Mouse (Mus musculus) mature B cell (primary cell): ENCODE results near the gene Gch1.

Source experiments
- in situ Hi-C: fragments of 300-500 bp; cut with MboI; formaldehyde crosslinking; loops from 2 replicates; pipeline ENCODE4 v1.14.3; 2019

The Gch1 gene

DNA sequence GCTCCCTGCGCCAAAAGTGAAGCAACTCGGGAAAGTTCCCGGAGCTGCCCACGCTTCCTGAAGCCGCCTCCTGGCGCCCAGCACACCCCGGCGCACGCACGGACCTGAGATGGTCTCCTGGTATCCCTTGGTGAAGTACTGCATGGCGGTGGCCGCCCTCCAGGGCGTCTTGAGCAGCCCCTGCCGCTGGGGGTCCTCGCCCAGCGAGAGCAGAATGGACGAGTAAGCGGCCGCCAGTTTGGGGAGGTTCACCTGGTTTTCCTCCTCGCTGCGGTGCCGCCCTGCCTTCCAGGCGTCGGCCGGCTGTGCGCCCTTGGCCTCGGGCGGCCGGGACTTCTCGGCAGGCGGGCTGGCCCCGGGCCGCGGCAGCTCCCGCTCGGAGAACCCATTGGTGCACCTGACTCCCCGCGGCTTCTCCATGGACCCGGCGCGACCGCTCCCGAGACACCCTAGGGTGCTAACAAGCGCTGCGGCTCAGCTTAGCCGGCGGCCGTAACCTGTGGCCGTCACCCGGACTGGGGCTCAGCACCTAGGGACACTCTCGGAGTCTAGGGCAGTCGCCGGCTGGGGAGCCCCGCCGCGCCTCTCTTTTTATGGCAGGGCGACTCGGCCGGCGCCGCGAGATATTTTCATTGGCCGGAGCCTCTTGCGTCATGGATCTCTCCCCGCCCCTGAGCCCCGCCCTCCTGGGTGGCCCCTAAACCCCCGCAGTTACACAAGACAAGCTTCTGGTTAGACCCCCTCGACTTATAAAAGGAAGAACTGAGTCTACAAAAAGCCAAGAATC, at the start of gene Gch1:
TSS of gene Gch1 (minus strand) at position 566 of the 787 bp plus-strand sequence.
- in situ Hi-C loops: no loop called here

DNA sequence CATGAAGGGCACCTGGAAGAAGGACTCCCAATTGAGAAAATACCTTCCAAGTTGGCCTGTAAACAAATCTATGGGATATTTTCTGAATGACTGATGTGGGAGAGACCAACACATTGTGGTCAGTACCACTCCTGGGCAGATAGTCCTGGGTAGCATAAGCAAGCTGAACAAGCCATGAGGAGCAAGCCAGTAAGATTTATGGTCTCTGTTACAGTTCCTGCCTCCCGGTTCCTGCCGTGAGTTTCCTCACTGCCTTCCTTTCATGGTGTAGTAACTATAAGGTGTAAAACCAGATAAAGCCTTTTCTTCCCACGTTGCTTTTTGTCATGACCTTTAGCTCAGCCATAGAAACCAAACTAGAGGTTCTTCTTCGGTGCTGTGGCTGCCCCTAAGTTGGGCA, 48.1 kb upstream of the Gch1 start:
- in situ Hi-C loops: no loop called here

DNA sequence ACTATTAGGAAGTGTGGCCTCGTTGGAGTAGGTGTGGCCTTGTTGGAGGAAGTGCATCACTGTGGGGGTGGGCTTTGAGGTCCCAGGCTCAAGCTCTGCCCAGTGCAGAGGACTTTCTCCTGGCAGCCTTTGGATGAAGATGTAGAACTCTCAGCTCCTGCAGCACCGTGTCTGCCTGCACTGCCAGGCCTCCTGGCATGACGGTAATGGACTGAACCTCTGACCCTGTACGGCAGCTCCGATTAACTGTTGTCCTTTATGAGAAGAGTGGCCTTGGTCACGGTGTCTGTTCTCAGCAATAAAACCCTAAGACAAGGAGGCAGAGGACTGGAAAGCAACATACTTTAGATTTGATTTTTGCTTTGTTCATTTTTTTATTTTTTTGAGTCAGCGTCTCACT, 47.3 kb upstream of the Gch1 start:
- in situ Hi-C loops: no loop called here

DNA sequence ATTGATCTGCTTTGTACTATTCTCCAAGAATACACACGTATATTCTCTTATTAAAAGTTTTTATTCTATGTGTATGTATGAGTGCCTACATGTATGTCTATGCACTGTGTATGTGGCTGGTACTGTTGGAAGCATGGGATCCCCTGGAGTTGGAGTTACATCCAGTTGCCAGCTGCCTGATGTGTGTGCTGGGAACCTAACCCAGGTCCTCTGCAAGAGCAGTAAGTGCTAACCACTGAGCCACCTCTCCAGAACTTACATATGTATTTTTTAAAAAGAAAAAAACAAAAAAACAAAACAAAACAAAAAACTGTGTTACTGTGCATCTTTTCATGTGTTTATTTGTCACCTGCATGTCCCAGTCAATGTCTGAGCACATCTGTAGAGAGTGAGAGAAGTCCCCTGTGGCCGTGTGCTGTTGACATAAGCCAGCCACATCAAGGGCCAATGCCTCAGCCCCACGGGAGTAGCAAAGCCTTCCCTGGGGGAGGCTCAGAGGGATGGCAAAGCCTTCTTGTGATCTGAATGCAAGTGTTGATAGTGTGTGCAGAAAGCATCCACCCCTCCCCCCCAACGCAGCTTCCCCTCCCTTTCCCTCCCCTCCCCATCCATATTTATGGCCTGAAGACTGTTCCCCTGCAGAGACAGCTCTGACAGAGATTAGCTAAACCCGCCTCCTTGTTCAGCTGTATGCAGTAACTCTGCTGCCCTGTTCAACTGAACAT, 45.5 kb upstream of the Gch1 start:
- in situ Hi-C loops: no loop called here

DNA sequence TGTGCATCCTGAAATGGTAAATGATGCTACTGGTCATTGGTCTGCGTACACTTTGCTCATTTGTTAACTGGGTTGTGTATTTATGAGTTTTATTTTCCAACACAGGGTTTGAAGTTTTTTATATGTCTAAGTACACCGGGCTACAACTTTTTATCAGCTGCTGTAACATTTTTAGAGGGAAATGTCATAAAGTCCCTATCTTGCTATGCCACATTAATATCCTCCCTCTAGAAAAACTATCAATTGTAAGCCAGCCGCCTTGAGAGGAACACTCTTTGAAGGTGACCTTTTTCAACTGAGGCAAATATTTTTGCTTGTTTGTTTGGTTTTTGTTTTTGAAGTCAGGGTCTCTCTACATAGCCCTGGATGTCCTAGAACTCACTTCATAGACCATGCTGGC, 44.8 kb upstream of the Gch1 start:
- in situ Hi-C loops: no loop called here

DNA sequence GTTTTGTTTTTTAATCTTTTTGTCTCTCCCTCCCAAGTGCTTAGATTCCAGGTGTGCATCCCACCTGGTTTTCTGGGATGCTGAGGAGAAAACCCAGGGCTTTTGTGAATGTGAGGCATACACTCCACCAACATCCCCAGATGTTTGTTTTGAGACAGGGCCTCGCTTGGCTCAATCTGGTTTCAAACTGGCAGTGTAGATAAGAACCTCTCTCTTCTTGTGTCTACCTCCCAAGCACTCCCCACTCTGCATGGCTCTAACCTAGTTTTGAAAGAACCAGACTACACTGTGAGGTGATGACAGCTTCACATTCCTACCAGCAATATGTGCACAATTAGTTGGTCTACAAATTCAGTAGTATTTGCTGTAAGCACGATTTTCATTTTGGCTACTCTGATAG, 44.4 kb upstream of the Gch1 start:
- in situ Hi-C loops: no loop called here

DNA sequence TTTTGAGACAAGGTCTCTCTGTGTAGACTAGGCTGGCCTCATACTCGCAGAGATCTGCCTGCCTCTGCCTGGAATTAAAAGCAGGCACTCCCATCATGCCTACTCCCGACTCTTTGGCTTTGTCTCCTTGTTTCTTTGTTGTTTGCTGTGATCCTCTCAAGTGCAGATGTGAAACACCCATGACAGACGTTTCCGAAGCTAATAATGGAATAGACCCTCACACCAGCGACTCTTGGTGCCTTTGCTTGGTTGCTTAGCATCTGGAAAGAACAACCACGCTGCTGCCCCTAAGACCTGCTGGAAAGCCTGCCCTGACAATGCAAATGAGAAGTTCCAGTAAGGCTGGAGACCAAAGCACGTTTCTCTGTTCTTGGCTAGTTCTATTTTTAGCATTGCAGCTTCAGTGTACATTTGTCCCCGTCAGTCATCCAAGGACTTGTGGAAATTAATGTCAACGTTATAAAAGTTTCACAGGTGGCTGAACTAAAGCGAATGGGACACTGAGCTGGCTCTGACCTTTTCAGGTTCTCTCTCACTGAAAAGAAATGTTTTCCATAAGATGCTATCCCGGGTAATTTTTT, 40.7 kb upstream of the Gch1 start:
- in situ Hi-C loops: no loop called here

DNA sequence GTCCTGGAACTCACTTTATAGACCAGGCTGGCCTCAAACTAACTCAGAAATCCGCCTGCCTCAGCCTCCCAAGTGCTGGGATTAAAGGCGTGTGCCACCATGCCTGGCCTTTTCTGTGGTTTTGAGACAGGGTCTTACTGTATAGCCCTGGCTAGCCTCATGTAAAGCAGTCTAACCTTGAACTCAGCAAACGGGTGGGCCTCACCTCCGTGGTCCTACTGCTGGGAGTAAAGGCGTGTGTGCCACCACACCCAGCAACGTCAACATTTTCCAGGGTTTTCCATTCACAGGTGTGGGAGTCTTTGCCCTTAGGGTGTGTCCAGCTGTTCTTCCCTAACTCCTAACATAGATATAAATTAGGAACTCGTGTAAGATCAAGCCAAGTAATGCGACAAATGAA, 36.7 kb upstream of the Gch1 start:
- in situ Hi-C loops: no loop called here

DNA sequence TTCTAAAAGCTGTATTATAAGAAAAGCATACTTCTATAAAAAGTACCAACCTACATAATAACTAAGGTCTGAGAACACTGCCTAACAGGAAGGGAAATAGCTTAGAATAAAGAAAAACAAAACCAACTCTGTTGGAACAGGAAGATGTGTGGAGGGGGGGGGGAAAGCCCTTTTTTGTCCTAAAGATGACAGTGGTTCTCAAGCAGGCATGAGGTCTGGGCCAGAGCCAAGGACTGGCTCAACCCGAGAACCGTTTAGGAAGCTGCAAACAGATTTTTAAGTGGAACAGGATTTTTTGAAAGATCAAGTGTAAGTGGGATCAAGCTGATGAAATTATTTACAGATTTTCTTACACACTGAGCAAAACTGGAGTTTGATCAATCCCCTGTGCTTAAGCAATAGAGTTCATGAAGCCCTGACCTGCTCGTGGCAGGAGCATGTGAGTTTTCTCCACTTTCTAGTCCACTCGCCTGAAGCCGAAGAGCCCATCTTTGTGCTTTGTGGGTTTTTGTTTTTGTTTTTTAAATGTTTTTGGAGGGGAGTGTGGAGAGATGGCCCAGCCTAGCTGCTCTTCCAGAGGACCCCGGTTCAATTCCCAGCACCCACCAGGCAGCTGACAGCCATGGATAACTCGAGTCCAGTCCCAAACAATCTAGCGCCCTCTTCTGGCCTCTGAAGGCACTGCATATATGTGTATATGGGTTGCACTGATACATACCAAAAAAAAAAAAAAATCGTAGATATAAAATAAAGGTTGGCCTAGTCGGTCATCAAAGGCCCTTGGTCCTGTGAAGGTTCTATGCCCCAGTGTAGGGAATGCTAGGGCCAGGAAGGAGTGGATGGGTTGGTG, 35.5 kb upstream of the Gch1 start:
- in situ Hi-C loops: no loop called here

DNA sequence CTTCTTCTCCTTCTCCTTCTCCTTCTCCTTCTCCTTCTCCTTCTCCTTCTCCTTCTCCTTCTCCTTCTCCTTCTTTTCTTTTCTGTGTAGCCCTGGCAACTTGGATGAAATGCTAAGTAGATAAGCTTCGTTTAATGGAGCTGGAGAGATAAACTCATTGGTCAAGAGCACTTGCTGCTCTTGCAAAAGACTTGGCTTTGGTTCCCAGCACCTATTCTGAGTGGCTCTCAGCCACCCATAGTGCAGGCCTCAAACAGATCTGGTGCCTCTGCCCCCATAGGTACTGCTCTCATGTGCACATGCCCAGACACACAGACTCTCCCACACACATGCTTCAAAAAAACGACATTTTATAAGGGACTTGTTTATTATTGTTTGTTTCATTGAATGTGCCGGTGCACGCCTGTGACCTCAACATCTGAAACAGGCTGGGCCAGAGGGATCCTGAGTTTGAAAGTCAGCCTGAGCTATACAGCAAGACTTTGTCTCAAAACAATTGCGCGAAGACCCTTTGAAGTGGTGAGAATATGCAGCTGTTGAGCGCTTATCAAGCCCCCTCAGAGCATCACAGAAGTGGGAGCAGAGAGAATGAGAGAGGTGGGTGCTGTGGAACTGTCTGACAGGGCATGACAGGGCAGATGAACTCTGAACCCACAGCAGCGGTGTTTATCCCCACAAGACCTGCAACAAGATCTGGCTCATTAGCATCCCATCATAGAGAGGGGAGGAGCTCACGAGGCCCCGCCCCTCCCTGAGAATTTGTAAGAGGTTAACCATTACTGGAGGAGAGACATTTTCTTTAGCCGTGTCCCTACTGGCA, 33.6 kb upstream of the Gch1 start:
- in situ Hi-C loops: no loop called here

DNA sequence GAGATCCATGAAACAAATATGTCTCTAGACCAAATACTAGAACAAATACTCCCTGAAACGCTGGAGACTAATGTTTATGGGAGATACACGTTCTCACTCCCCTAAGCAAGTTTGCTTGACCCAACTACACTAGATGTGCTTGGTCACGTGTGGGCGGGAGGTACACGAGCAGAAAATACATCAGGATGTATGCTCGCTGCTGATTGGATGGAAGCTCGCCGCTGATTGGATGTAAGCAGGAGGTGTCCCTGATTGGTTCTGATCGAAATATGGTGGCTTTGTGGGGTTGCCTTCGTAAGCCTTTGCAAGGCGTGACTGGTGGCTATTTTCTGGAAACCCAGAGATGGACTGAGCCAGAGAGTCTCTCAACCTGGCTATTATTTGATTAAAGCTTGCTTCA, 32.4 kb upstream of the Gch1 start:
- in situ Hi-C loops: no loop called here

DNA sequence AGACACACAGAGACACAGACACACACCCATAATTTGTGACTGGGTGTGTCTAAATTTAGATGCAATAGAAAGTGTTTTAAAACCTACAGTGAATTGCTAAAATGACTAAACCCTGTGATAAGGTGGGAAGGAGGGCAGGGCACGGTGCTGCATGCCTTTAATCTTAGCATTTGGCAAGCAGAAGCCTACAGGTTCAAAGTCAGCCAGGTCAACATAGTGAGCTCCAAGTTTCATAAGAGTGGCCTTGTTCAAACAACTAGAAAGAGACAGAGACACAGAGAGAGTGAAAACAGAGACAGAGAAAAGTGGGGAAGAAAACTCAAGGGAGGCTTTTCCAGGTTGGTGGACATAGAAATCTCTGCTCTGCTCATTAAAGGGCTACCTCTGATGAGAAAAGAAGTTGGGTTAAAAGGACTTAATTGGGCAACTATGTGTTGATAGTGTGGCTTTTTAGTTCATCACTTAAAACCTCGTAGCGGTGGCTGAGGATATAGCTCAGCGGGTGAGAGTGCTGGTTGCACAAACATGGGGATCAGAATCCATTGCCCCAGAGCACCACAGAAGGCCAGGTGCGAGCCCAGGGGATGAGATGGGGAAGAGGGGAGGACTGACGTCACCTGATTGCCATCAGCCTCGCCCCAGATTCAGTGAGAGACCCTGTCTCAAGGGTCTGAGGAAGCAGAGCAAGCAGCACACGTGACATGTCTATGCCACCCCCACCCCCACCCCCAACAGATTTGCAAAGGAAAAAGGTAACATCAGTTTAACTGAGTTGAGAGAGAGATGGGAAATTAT, 31.2 kb upstream of the Gch1 start:
- in situ Hi-C loops: no loop called here

DNA sequence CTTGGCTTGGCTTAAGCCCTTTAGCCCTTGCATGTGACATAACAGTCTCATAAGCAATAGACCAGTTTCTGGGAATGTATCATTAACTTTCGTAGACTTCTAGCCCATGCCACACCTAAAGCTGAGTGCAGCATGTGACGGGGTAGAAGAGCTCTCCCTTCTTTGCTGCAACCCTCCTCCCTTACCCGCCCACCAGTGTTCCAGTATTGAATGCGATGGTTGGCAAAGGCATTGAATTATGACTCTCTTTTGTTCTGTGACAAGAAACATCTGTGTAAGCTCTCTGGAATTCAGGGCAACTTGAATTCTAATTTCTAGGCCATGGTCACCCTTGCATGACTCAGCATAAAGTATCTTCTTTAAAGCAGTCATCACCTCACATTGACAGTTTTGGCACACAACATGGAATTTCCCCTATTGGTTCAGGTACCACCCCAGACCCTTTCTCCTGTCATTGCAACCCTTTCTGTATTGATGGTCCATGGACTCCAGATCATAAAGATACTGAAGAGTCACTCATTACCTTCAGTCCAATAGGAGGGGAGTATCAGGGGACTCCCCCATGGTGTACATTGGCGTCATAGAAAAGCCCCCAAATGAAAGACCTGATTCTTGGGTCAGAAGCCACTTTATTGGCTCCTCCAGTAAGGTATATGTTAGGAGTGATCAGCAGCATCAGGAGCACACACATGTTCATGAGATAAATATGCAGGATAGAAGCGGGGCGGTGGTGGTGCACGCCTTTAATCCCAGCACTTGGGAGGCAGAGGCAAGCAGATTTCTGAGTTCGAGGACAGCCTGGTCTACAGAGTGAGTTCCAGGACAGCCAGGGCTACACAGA, 29.8 kb upstream of the Gch1 start:
- in situ Hi-C loops: no loop called here

DNA sequence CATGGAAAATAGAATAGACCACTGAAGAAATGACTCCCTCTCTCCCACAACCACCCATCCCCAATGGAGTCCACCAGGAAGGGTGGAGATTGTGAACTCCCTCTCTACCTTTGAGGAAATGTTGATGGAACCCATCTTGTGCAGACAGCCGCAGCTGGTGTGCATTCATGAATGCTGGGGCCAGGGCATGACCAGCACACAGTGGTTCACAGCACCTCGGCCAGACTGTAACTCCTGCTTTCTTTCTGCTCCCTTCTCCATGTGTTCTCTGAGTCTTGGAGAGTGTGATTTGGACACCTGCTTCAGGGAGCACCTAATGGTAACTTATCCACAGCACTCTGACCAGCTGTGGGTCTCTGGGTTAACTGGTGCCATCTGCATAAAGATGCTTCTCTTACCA, 27.3 kb upstream of the Gch1 start:
- in situ Hi-C loops: no loop called here

DNA sequence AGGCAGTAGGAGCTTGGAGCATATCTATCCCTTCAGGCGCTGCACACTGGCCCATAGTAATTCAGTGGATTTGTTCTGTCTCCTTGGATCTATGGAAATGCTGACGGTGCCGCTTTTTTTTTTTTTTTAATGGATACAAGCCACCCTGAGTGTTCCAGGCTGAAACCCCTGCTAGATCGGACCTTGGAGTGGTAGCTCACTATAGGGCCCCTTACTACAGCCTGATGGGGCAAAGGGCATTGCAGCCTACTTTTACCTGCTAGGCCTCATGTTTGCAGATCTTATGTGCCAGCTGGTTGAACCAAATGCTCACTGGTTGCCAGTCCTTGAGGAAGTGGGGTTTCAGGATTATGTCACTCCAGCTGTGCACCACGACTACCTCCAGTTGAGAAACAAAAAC, 25.2 kb upstream of the Gch1 start:
- in situ Hi-C loops: no loop called here

DNA sequence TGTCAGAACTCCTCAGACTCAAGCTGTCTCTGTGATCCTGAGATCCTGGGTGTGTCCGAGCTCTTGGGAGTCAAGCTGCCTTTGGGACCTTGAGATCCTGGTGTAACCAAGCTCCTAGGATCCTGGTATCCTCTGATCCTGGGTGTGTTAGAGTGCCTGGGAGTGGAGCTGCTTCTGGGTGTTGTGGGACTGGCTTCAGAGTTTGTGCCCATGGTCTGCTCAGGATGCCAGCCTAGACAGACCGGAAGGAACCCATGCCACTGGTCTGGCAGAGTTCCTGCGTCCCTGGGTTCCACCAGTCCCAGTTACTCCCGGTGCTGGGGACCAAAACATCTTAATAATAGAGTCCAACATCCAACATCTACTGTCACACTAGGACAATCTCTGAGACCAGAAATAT, 24.1 kb upstream of the Gch1 start:
- in situ Hi-C loops: no loop called here

DNA sequence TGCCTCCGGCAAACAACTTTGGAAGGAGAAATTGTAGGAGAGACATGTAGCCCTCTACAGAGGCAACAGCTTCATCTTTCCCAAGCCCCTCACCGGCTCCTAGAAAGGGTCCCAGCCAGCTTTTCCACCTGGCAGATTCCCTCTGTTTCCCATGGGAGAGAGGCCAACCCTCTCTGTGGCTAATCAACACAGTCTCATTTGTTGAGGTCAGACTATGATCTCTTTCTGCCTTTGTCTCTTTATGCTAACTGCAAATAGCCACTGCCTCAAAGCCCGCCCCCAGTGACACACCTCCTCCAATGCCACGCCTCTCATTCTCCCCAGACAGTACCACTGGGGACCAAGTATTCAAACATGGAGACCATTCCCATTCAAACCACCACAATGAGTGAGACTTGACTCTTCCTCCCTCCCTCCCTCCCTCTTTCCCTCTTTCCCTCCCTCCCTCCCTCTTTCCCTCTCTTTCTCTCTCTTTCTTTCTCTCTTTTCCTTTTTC, 20.5 kb upstream of the Gch1 start:
- in situ Hi-C loops: no loop called here

DNA sequence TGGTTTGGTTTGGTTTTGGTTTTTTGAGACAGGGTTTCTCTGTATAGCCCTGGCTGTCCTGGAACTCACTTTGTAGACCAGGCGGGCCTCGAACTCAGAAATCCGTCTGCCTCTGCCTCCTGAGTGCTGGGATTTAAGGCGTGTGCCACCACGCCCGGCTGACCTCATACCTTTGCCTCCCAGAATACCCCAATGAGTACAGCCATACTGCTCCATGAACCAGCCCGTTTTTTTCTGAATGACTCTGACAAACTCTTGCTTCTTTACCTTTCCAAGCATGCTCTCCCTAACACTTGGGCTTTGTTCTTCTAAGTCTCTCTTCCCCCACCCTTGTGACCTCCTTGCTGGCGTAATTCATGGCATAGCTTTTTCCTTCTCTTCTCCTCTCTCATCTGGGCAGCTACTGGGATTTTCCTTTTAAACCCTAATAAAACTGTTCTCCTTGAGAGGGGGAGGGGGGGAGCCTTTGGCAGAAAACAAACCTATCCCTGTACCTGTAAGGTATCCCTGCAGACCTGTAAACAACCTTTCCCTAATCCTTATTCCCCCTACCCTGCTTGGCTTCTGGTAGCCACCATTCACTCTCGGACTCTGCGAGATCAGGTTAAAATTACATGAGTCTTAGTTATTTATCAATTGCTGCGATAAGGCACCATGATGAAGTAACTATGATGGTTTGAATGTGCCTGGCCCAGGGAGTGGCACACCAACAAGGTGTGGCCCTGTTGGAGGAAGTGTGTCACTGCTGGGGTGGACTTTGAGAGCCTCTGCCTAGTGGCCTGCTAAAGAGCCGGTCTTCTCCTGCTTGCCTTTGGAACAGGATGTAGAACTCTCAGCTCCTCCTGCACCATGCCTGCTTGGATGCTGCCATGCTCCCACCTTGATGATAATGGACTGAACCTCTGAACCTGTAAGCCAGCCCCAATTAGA, 19.6 kb upstream of the Gch1 start:
- in situ Hi-C loops: no loop called here
